Mouse (Mus musculus): ENCODE data around the gene Eps15. TPM values are rescaled to one million over a fixed set of nuclear protein-coding genes. Genes with fewer than 3 reads are reported as not detected.

Eps15 gene
- total RNA-seq (2021), result 10 to 100 TPM; 60.2 to 62.3 TPM
- long read RNA-seq, experiment 1, transcript Eps15-207 (25 exons, 2,802 nt), result major isoform, 8 of 31 reads
- long read RNA-seq, experiment 1, partial matches to known transcripts, result 4 of 31 reads
- long read RNA-seq, experiment 1, other reads (novel, unspliced or antisense), result 19 of 31 reads
- long read RNA-seq, experiment 2, full-length matches to known transcripts, result 17 of 42 reads
- long read RNA-seq, experiment 2, partial matches to known transcripts, result 3 of 42 reads
- long read RNA-seq, experiment 2, other reads (novel, unspliced or antisense), result 22 of 42 reads

GRCm38 (mm10) chr4:109279689-109280458, at the start of gene Eps15:
Gene Eps15, plus strand, starts transcription at chr4:109280268.
- DNase-seq, result peak; percentile 96

- no peak for DNase-seq
Measured at GRCm38 (mm10) chr4:109234185-109234584, 45.9 kb upstream of the Eps15 start, which contains the start of gene Calr4. Gene Calr4, plus strand, starts transcription at chr4:109234485.

DNA sequence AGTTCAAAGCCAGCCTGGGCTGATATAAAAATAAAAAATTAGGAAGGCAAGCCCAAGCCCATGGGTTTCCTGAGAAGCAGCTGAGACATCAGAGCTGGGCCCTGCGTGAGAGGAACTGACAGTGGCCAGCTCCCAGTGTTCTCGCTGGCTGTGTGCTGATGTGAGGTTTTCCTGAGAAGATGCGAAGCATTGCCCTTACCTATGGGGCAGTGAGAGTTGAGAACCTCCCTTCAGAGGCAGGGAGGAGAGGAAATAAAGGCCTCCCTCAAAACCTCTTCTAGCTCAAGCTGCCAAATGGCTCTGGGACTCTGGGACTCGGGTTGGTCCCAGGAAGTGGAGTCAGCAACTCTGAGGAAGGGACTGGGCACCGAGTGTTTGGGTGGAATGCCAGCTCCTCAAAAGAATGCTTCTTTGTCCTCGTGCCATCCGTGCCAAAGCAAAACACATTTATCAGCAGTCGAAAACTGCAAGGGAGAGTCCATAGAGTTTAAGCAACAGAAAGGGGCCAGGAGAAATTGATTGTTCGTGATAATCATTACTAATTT, 45.2 kb upstream of the Eps15 start:
- no peak for DNase-seq

DNA sequence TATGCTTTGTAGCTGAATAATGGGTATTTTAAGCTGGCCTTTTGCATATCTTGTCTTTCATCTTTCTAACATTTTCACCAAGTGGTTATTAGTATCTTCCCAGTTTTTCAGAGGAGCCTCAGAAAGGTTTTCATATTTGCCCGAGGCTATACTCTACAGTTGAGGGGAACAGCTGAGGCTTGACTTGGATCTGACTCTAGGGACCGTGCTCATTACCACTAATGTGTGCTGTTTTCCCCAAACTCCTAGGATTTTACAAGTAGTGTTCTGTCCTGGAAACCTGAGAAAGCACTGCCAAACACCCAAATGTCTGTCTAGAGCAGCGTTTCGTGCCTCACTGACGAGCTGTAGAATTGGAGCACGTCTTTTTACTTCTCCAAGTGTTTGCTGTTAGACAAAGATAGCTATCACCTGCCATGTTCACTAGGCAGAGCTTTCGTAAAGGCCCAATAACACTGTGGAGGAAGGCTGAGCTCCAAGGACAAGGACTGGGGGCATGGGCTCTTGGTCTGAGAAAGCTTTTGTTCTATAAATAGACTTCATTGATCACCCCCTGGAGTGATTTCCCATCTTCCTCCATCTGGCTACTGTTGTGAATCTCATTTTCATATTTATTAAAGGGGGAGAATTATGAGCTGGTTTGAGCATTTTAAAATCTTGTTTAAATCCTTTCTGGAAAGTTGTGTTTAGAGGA, 43.7 kb upstream of the Eps15 start:
- no peak for DNase-seq

GRCm38 (mm10) chr4:109238428-109239268, 41.4 kb upstream of the Eps15 start:
- peak; percentile 44 for DNase-seq

DNA sequence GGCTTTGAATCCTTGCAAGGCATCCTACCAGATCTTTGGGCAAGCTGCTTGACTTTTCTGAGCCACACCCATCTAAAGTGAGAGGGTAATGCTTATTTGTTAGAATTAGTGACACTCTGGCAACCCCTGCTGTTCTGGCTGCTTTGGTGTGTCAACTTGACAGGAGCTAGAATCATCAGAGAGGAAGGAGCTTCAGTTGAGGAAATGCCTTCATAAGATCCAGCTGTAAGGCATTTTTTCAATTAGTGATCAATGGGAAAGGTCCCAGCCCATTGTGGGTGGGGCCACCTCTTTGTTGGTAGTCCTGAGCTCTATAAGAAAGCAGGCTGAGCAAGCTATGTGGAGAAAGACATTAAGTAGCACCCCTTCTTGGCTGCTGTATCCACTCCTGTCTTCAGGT, 38.8 kb upstream of the Eps15 start:
- no peak for DNase-seq

- DNase-seq, result peak; percentile 82
Measured at GRCm38 (mm10) chr4:109241934-109242333, 38.1 kb upstream of the Eps15 start.

GRCm38 (mm10) chr4:109244506-109244905, 35.6 kb upstream of the Eps15 start:
- no peak for DNase-seq

DNA sequence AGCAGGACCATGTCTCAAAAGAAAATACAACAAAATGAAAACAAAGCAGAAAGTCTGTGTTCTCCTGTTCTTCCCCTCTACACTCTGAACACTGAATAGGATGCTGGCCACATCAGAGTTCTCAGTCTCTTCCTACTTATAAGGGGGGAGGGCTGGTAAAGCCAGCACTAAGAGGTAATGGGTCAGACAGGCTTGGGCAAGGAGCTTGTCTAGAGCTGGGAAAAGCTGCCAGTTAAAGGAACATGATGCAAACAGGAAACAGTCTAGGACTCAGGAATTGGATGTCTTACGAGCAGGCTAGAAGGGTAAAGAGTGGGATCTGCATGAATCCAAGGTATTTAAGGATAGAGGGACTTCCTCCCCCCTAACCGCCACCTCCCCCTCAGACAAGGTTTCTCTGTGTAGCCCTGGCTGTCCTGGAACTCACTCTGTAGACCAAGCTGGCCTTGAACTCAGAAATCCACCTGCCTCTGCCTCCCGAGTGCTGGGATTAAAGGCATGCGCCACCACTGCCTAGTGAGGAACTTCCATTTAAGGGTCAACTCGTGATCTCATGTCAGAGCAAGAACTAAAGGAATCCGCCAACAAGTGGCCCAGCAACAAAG, 35.0 kb upstream of the Eps15 start:
- DNase-seq, result no peak

GRCm38 (mm10) chr4:109251605-109252004, 28.5 kb upstream of the Eps15 start:
- DNase-seq, result no peak

- no peak for DNase-seq
Measured at GRCm38 (mm10) chr4:109252199-109252598, 27.9 kb upstream of the Eps15 start.

DNA sequence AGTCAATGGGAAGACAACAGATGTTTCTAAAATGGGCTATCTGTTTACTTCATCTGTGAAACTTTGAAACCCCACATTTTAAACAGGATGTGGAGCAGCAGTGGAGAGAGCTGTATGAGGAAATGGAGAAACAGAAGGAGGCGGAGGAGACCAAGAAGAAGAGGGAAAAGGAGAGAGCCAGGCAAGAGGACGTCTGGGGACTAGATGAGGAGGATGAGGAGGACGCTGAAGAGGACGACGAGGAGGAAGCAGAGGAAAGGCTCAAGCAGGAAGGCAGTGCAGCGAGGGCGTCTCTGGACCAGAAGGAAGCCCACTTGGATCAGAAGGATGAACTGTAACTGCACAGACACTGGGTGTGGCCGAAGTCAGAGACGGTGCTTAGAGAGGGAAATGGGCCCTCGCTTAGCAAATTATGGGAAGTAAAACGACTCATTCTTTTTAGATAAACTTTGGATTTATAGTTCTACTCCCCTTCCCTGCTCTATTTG, 26.4 kb upstream of the Eps15 start:
- no peak for DNase-seq

DNA sequence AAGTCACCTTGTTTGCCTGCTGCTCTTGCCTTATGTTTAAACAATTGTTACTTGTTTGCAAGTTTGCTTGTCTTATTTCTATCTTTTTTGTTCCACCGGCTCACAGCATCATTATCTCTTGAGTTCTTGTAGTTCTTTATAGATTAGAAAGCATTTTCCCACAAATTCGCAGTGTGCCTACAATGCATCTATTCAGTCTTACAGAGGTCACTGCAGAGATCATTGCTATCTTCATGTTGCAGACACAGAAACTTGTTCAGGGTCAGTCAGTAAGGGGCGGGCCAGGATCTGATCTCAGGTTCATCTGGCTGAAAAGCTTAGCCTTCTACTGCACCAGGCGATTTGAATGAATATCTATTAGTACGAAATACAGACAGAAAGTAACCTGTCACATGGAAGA, 25.6 kb upstream of the Eps15 start:
- DNase-seq, result no peak

GRCm38 (mm10) chr4:109255321-109255720, 24.7 kb upstream of the Eps15 start:
- DNase-seq, result no peak

GRCm38 (mm10) chr4:109255727-109256417, 24.2 kb upstream of the Eps15 start:
- DNase-seq, result no peak

GRCm38 (mm10) chr4:109256791-109257190, 23.3 kb upstream of the Eps15 start:
- no peak for DNase-seq

- no peak for DNase-seq
Measured at GRCm38 (mm10) chr4:109257639-109258038, 22.4 kb upstream of the Eps15 start.

GRCm38 (mm10) chr4:109262068-109262467, 18.0 kb upstream of the Eps15 start:
- no peak for DNase-seq

DNA sequence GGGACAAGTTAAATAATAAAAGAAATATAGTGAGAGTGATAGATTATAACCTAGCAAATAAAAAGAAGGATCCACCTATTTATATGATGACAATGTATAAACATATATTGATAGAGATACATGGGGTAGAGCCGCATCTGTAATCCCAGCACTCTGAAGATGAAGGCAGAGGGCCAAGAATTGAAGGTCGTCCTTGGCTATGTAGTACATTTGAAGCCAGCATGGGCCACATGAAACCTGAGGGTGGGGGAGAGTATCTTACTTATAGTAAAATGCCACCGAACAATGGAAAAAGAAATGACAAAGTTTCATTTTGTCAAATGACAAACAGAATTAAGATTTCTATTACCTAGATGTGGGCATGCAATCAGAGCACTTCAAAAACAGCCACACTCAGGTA, 14.0 kb upstream of the Eps15 start:
- no peak for DNase-seq

- DNase-seq, result no peak
Measured at GRCm38 (mm10) chr4:109266744-109267143, 13.3 kb upstream of the Eps15 start.

DNA sequence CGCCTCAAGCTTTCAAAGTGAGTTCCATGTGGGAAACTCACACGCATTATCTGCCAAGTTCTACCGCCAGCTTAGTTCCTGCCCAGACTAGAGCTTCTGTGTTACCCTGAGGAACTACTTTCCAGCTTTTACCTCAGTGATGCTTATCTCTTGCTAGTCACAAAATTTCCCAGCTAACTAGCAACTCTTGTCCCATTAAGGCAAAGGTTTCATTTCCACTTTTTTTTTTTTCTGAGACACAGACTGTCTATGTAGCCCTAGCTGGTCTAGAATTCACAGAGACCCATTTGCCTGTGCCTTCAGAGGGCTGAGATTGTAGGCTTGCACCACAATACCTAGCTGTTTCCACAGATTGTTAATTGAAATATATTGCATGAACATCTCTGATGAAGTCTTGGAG, 12.6 kb upstream of the Eps15 start:
- no peak for DNase-seq
